Mouse (Mus musculus): ENCODE measurements around the gene Wscd2.
A peak's percentile ranks its signal among the peaks of the same experiment; 100 is the strongest.

The Wscd2 gene

DNA sequence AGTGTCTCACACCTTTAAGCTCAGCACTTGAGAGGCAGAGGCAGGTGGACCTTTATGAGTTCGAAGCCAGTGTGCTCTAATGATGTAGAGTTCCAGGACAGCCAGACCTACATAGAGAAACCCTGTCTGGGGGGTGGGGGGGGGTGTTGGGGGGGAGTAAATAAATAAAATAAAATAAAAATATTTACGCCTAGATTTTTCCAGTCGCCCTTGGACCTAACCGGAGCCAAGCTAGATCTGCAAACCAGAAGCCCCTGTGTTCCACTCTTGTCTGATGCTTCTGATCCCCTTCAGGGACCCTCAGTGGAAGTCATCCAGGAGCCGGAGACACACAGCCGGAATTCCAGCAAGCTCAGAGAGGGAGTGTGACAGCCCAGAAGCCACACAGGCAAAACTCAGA is at the start of gene Wscd2:
Gene Wscd2 (plus strand): TSS at position 301 of the 400 bp plus-strand sequence.
- no peak for DNase-seq (ENCODE audit: low spot score)

GRCm38 (mm10) chr5:113442180-113442579 is 48.0 kb upstream of the Wscd2 start:
- no peak for DNase-seq (ENCODE audit: low spot score)

DNA sequence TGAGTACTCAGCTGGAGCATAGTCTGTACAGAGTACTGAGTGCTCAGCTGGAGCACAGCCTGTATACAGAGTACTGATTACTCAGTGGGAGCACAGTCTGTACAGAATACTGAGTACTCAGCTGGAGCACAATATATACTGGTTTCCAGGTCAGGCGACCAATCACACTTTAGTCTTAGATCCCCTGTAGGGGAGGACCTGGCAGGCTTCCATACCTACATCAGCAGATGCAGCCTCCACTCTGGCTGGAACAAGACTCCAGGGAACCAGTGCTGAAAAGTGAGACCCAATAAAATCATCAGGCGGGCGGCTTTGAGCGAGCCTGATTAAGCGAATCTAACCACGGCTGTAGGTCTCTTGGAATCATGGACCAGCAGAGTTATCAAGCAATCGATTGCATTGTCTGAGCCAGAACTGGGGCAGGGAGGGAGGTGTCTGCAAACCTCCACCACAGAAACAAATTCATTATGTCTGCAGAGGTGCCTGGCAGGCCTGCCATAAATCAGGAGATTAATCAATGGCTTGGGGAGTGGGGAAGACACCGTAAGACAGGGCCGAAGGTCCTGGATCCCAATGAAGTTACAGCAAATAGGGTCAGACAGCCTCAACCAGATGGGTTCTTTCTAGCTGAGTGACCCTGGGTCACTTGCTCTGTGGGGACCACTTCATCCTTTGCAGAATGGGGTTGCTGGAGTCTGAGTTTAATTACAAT is 42.0 kb upstream of the Wscd2 start:
- DNase-seq (ENCODE audit: low spot score), result no peak

DNA sequence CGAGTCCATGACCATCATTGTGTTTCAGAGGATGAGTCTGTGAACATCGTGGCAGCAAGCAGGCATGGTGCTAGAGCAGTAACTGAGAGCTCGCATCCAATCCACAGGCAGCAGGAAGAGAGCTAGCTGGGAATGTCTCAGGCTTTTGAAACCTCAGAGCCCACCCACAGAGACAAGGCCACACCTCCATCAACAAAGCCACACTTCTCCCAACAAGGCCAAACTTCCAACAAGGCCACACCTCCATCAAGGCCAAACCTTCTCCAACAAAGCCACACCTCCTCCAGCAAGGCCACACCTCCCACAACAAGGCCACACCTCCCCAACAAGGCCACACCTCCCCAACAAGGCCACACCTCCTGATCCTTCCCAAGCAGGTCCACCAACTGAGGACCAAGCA is 40.8 kb upstream of the Wscd2 start:
- no peak for DNase-seq (ENCODE audit: low spot score)

DNA sequence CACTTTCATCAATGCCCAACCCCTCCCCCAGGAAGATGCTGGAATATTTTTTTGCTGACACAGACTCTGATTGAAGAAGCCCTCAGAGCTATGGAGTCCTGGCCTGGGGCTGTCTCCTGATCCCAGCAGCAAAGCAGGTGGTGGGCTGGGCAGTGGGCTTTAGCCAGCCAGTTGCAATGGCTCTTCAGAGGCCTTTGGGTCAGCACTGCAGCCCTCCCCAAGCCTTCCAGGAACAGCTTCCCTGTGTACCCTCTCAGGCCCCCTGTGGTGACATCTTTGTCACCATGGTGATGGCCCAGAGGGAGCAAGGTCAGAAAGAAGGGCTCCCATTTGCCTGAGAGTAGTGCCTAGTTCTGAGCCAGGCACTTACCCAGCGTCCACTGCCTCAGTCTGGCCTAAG is 37.4 kb upstream of the Wscd2 start:
- no peak for DNase-seq (ENCODE audit: low spot score)

DNA sequence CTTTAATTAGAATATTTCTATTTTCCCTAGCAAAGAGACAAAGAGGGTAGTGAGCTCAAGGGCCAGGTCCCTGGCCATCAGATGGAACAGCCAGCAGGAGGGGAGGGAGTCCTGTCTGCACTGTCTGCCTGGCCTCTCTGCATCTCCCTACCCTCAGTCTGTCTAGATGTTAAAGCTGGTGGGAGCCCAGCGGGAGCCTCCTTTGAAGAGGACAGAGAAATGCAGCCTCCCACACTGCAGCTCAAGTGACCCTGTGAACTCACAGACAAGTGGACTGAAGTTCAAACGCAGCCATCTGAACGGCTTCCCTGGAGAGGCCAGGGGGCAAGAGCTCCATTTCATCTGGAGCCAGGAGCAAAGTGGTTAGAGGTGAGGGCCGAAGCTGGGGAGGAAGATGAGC is 36.8 kb upstream of the Wscd2 start:
- no peak for DNase-seq (ENCODE audit: low spot score)

- no peak for DNase-seq (ENCODE audit: low spot score)
Measured at GRCm38 (mm10) chr5:113456020-113456419, 34.1 kb upstream of the Wscd2 start.

DNA sequence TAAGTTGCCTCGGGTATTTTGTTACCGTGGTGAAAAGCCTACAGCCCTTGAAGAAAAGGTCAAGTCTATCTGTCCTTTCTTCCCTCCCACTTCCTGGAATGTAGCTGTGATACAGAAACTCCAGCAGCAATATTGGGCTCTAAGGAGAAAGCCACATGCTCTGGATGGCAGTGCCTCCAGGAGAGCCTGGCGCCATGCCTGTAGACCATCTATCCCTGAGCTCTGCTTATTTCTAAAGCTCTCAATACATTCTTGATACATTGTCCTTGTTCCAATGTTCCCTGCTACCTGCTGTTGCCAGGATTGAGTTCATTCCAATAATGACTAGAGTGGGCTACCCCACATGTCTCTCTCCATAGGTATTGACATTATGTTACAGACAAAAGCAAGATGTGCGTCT is 33.4 kb upstream of the Wscd2 start:
- no peak for DNase-seq (ENCODE audit: low spot score)

DNA sequence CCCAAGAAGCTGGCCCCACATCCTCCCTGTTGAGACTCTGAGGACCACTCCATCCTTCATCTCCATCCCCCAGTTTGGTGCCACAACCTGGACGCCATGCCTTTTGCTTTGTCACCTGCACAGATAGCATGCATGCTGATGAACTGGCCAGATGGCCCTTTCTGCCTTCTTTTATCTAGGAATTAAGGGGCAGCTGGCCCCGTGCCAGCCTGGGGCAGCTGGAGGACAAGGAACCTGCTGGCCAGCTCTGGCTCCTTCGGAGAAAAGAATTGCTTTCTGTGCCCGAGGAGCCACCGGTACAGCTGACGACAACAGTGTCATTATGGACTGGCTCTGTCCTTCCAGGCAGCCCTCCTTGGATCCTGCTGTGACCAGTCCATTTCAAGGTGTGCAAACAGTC is 32.9 kb upstream of the Wscd2 start:
- no peak for DNase-seq (ENCODE audit: low spot score)

- DNase-seq (ENCODE audit: low spot score), result no peak
Measured at GRCm38 (mm10) chr5:113459942-113460341, 30.2 kb upstream of the Wscd2 start.

GRCm38 (mm10) chr5:113461582-113461981 is 28.6 kb upstream of the Wscd2 start:
- DNase-seq (ENCODE audit: low spot score), result no peak

GRCm38 (mm10) chr5:113461998-113462625 is 28.0 kb upstream of the Wscd2 start:
- DNase-seq (ENCODE audit: low spot score), result no peak

DNA sequence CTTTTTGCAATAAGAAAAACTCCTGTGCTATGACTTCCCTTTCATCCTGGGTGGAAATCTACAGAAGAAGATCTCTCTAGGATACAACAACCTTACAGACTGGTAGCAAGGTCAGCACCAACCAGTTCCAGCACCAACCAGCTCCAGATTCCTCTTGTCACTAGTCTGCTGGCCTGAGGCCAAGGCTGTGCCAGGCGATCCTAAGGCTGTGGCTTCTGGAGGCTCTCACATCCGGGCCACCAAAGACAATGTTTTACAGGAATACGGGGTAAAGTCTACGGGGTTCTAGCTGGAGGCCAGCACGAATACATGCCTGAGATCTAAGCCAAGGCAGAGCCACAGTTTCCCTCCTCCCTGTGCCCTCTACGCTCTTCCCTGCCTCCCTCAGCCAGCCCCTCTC is 25.4 kb upstream of the Wscd2 start:
- DNase-seq (ENCODE audit: low spot score), result no peak

DNA sequence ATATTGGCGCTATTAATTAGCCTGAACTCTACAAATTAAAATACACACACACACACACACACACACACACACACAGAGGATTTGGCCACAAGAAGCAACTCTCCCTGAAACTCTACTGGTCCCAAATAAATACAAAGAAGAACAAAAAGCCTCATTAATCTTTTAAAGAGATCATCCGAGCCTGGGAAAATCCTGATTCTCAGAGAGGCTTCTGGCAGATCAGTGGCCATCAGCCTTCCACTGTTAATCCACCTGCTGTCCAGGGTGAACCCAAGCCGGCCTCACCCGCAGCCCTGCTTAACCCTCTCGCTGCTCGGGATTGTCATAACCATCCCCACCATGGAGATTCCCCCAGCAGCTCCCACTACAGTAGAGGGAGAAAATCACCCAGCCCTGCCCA is 23.6 kb upstream of the Wscd2 start:
- DNase-seq (ENCODE audit: low spot score), result no peak

DNA sequence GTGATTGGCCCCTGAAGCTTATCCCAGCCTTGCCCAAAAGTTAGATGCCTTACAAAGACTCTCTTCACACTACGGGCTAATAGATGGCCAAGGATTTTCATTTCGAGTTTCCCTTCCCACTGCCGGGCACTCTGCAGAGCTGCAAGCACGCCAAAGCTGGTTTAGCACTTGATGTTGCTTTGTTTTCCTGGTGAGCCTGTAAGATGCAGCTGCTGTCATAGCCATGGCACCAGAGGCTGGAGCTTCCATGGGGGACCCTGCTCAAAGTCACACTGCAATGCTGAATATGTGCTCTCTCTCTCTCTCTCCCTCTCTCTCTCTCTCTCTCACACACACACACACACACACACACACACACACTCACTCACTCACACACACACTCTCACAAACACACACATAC is 23.1 kb upstream of the Wscd2 start:
- no peak for DNase-seq (ENCODE audit: low spot score)

DNA sequence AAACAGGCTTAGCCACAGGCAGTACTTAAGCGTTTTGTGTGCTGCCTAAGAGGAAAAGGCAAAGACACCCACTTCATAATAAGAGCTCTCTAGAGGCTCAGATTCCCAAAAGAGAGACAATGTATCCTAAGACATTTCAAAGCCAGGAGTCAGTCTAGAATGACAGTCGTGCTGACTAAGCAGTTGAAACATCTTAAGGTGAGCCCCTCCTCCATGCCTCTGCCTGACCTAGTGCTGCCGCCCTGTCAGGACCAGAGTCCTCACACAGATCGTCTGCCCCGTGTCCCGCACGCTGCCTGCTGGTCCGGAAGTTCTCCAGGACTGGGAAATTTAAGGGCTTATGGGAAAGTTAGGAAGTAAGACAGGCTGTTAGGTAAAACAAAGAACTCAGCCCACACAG is 22.4 kb upstream of the Wscd2 start:
- DNase-seq (ENCODE audit: low spot score), result no peak

DNA sequence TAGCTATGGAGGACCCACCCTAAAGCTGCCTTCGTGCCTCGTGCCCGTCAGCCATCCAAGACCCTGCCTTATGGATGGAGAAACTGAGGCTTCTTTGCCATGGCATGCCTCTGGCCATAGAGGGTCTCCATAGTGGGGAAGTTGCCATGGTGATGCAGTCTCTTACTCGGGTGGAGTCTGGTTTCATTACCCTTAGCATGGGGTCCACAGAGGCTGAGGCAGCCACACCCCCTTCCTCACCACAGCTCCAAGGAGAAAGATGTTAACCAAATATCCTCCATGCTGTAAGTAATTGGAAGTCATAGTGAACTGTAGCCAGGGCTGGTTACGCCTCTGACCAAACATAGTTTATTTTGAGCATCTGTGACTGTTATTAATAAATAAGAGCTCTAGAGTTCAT is 21.5 kb upstream of the Wscd2 start:
- DNase-seq (ENCODE audit: low spot score), result no peak

GRCm38 (mm10) chr5:113469231-113469630 is 20.9 kb upstream of the Wscd2 start:
- no peak for DNase-seq (ENCODE audit: low spot score)

DNA sequence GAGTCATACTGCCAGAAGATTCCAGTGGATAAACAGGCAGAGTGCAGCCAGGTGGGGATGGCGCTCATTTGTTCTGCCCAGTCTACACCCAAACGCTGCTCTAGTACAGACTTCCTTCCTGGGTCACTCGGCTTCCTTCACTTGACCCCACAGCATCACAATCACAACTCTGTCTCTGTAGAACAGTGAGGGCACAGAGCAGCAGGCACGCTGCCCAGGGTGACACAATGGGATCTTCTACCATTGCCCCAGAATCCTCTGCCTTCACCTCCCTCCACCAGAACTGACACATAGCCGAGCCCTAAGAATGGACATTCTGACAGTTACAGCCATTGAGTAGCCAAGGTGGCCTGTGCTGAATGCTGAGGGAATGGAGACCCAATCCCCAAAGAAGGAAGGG is 20.3 kb upstream of the Wscd2 start:
- no peak for DNase-seq (ENCODE audit: low spot score)

DNA sequence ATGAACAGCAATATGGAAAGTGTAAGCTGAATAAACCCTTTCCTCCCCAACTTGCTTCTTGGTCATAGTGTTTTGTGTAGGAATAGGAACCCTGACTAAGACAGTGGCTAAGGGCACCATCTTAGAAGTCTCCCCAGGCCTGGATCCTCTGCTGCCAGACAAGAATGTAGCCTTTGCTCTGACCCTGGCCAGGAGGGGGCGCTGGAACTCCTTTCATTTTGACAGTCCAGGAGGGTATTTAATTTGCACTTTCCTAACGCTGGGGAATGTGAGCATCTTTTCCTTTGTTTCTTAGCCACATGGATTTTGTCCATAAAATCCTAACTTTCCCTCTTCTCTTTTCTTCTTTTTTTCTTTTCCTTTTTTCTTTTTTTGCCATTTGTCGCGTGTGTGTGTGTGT is 18.7 kb upstream of the Wscd2 start:
- DNase-seq (ENCODE audit: low spot score), result peak; percentile 49

DNA sequence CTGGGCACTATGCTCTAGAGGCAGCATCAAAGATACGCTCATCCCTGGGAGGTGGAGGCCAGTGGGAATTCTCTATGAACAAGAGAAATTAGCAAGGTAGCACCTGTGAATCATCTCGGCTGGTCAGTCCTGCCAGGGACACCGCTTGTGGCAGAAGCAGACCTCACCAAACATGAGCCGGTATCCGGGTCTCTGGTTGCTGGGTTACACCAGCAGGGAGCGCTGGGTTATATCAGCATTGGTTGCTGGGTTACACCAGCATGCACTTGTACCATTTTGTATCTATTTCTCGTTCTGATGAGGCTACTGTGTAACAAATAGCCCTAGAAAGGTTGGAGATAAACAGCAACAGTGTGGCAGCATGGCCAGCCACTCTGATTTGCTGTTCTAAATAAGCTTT is 17.8 kb upstream of the Wscd2 start:
- DNase-seq (ENCODE audit: low spot score), result no peak

GRCm38 (mm10) chr5:113476816-113477215 is 13.3 kb upstream of the Wscd2 start:
- no peak for DNase-seq (ENCODE audit: low spot score)

- DNase-seq (ENCODE audit: low spot score), result no peak
Measured at GRCm38 (mm10) chr5:113479075-113479474, 11.1 kb upstream of the Wscd2 start.

- DNase-seq (ENCODE audit: low spot score), result no peak
Measured at GRCm38 (mm10) chr5:113480451-113480850, 9.7 kb upstream of the Wscd2 start.

Data from lung, postnatal 25 days (tissue).